Mouse (Mus musculus) thymus, postnatal 25 days (tissue): ENCODE results near the gene Fastkd5.

Experiments
- DNase-seq: peaks from one replicate; pipeline ENCODE4 v3.0.0; 2022

Gene Fastkd5

DNA sequence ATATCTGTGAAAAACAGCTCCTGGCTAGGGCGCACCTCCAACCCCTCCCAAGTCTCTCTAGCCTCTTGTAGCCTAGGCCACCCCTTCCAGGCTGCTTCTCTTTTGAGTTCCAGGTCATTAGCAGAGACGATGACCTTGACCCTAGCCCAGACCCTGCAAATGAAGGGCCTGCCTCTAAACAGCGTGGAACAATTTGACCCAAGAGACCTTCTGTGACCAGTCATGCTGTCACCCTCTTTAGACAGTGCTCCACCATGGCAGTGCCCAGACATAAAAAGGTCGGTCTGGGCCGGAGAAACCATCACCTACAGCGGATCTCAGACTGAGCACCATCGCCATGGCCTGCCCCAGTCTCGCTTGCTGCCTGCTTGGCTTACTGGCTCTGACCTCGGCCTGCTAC lies 54.0 kb downstream of the Fastkd5 start, which contains the start of gene Oxt:
Oxt (plus strand) TSS at position 301 of the 400 bp plus-strand sequence.
- DNase-seq: no peak

- DNase-seq: no peak
Measured at GRCm38 (mm10) chr2:130574960-130575359, 54.9 kb downstream of the Fastkd5 start.

DNA sequence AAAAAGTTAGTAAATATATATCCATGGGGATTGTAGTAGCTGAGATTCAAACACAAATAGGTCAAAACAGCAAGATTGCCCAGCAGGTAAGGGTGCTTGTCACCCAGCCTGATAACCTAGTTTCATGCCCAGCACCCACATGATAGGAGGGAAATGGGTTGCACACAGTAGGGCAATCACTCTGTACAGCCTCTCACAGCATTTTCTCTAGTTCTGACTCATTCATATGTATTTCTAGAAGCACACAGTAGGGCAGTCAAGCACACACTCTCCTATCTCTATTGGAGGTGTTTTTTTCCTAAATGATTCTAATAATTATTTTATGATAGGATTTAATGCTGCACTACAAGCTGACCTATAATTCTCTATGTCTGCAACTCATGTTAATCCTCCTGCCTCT lies 59.9 kb downstream of the Fastkd5 start:
- no peak for DNase-seq

GRCm38 (mm10) chr2:130568921-130569320 lies 60.9 kb downstream of the Fastkd5 start:
- no peak for DNase-seq

GRCm38 (mm10) chr2:130564983-130565382 lies 64.8 kb downstream of the Fastkd5 start:
- DNase-seq: no peak

DNA sequence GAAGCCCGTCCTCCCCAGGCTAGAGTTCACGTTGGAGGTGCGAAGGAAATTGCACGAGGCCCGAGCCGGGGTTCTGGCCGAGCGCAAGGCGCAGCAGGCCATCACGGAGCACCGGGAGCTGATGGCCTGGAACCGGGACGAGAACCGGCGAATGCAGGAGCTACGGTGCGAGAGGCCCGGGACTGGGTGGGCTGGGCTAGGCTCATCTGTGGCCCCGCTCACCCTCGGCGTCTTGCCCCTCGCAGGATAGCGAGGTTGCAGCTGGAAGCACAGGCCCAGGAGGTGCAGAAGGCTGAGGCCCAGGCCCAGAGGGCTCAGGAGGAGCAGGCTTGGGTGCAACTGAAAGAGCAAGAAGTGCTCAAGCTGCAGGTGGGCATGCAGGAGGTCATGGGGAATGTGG lies 65.8 kb downstream of the Fastkd5 start:
- DNase-seq: no peak
